Mouse (Mus musculus): ENCODE measurements around the gene Ifna2.

DNA sequence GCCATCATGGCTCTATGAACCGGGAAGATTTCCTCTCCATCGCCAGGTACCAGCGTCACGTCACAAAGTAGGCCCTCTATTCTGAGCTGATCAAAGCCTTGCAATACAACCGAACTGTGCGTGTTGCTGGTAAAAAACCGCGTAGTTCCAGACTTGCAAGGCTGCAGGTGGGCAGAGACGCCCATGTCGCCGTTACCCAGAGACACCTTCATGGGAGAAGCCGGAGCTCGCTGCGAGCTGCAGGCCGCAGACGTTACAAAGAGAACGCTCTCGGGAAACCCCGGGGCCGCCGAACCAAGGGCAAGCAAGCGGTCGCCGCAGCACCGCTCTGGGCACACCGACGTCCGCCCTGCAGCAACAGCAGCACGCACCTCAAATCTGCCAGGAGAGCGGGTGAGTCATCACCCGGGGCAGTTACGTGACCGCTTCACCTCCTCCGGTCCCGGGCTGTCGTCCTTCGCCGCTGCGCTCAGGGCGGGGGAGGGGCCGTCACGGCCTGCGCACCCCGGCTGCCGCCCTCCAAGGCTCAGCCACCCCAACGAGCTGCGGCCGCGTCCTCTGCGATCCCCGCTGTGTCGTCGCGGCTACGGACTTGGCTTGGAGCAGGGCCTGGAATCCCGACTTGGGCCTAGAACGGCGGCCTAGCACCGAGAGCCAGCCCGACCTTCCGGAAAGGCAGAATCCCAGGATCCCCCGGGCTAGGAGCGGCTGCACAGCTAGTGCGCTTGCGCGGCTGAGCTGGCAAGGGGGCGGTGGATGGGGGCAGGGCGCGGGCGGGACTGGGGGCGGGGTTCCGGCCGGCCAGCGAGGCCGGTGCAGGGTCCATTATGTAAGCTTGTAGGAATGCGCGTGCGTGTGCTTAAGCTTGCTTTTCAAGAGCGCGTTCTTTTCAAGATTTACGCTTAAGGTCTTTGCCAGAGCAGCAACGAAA is 38.3 kb upstream of the Ifna2 start, which contains the start of the genes Gm26566 and Klhl9:
- TF ChIP-seq CTCF (conservative IDR thresholded peaks at IDR 0.05; ENCODE audit: insufficient read depth, insufficient read length, low read depth, low read length) (no peak), POLR2A (IDR thresholded peaks at IDR 0.05; ENCODE audit: low read depth, low read length) (peak; percentile 83)
